Mouse (Mus musculus) myocyte (in vitro differentiated cells): Measurements from ENCODE around the gene Npm1.

Experiments
- POLR2A ChIP-seq: IDR thresholded peaks from one replicate; pipeline ENCODE4 v1.6.1; 2011; ENCODE audit warnings: low read depth, mild to moderate bottlenecking, control low read depth, moderate library complexity; ENCODE audit not compliant: insufficient read length
- POLR2AphosphoS2 ChIP-seq: IDR thresholded peaks from one replicate; pipeline ENCODE4 v1.6.1; 2011; ENCODE audit warnings: low read depth, control low read depth; ENCODE audit not compliant: insufficient read length
- SRF ChIP-seq: IDR thresholded peaks from one replicate; pipeline ENCODE4 v1.6.1; 2011; ENCODE audit warnings: low read depth; ENCODE audit not compliant: control insufficient read depth, insufficient read length
- TCF3 ChIP-seq: IDR thresholded peaks from one replicate; pipeline ENCODE4 v1.6.1; 2011; ENCODE audit warnings: low read depth, control low read depth; ENCODE audit not compliant: insufficient read length

DNA sequence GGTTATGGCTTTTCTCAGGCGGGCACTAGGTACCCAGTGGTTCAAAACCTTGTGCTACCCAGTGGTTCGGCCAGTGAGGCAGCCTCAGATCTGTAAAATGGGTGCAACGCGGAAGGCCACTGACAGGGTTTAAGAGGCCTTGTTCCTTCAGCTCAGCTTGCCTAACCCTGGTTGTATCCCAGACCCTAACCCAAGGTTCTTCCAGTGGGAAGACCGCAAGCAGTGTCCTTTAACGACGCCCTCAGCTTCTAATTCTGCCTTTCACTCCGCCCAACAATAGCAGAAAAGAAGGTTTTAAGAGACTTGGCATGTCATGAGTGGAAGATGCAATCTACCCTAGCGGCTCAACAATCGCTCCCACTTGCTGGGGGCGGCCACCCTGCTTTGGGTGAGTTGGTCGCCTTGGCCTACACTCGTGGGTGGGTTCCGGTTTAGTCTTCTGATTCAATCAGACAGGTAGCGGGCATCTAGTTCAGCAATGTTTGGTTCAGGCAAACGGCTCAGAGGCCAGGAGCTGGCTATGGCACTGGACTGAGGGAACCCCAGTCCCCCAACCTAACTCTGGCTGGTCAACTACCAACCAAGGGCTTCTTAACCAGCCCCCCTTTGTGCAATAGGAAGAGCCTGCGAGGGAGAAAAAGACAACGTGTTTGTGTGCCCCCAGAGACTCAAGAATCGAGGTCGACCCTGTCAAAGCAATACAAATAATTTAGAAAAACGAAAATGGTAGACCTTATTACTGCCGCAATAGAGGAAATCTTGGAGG, 35.5 kb upstream of the Npm1 start:
- TF ChIP-seq SRF: no peak
- TF ChIP-seq TCF3: no peak
- TF ChIP-seq POLR2A: no peak
- TF ChIP-seq POLR2AphosphoS2: no peak
